In the genomic region with DNA sequence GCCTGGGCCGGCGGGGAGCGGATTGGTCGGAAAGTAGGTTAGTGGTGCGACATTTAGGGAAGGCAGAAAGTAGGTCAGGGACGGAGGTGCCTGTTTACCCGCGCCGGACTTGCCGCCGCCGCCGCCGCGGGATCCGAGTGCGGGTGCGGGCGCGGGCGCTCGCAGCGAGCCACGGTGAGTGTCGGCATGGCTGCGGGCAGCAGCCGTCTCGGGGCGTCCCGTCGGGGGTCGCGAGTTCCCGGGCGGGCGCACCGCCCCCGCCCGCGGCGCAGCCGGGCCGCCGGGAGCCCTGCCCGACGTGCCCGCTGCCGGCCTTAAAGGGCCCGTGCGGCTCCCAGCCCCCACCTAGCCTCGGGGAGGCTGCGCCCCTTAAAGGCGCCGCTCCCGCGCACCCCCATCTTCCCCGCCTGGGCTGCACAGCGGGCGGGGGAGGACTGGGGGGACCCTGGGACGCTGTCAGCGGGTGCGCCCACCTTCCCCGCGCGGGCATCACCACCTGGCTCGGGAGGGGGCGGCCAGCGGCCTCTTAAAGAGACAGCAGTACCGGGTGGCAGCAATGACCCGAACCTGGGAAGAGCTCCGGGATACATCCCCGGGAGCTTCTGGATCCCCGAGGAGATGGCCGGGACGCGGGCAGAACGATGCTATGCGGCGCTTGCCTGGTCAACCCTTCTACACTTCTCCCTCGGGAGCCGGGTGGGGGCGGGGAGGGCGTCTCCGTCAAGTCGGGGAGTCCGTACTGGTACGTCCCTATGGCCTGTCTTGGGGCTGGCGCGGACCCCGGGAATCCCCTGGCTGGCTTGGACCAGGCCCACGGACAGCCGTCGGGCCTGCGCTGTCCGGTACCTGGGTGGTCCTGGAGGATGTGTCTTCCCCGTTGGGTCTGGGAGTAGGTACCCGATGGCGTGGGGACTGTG, we compare ENCODE assay signal across 8 mouse cellular contexts. TPM values are rescaled to one million over a fixed set of nuclear protein-coding genes. Genes with fewer than 3 reads are reported as not detected.
DNase-seq lines count a peak whose midpoint lies in the region; ATAC-seq and TF ChIP-seq lines count a peak whose summit lies in the region.

No protein-coding gene starts in this region.

- H3K27ac ChIP-seq in spleen, adult 2 months (ENCODE audit: insufficient read depth, low read length), result peak overlapping the region; percentile 82
- H3K27ac ChIP-seq in kidney, embryonic 15.5 days, result peak overlapping the region; percentile 88
- H3K27ac ChIP-seq in limb, embryonic 13.5 days, result no peak overlapping the region
- peak overlapping the region; percentile 92 for H3K27ac ChIP-seq in midbrain, embryonic 15.5 days
- H3K27ac ChIP-seq in testis, adult 2 months (ENCODE audit: control insufficient read depth, insufficient read depth, low read depth, low read length), result peak overlapping the region; percentile 5

- peaks cover 12% of the 10 kb centered on the region; the same call in 1 of the 2 replicates for H3K4me1 ChIP-seq in spleen, adult 2 months (ENCODE audit: control insufficient read depth, insufficient read depth, insufficient read length)
- H3K4me1 ChIP-seq in kidney, embryonic 15.5 days, result peaks cover 27% of the 10 kb centered on the region
- peaks cover 13% of the 10 kb centered on the region for H3K4me1 ChIP-seq in limb, embryonic 13.5 days
- H3K4me1 ChIP-seq in midbrain, embryonic 15.5 days, result peaks cover 32% of the 10 kb centered on the region
- H3K4me1 ChIP-seq in testis, adult 2 months (ENCODE audit: control insufficient read depth, insufficient read depth, low read length), result peaks cover 7% of the 10 kb centered on the region

- WGBS in spleen, adult 2 months, result 1% methylated on average over 85 of the region's 98 CpGs
- WGBS in kidney, embryonic 15.5 days, result under 1% methylated on average over 95 of the region's 98 CpGs
- under 1% methylated on average over 85 of the region's 98 CpGs for WGBS in limb, embryonic 13.5 days
- WGBS in midbrain, embryonic 15.5 days, result under 1% methylated on average over 74 of the region's 98 CpGs

- TF ChIP-seq POLR2A in spleen, adult 2 months (IDR thresholded peaks at IDR 0.05; ENCODE audit: low read depth, low read length), result peak; percentile 28; the same call in 1 of the 2 replicates
- TF ChIP-seq POLR2A in testis, adult 2 months (IDR thresholded peaks at IDR 0.05; ENCODE audit: control insufficient read depth, low read depth, low read length), result no peak

- peaks cover 7% of the 10 kb centered on the region for H3K27me3 ChIP-seq in spleen, adult 2 months (ENCODE audit: control insufficient read depth, insufficient read depth, low read length)
- peaks cover 63% of the 10 kb centered on the region for H3K27me3 ChIP-seq in kidney, embryonic 15.5 days
- H3K27me3 ChIP-seq in limb, embryonic 13.5 days, result peaks cover 77% of the 10 kb centered on the region
- peaks cover 44% of the 10 kb centered on the region for H3K27me3 ChIP-seq in midbrain, embryonic 15.5 days (replicated peaks)
- no peaks in the 10 kb centered on the region for H3K27me3 ChIP-seq in testis, adult 2 months (ENCODE audit: control insufficient read depth, insufficient read depth, low read length)

- peak; percentile 15 to 35 for DNase-seq in spleen, adult 2 months (ENCODE audit: low read depth in 1 of 2, low spot score in 2 of 2)
- DNase-seq in spleen, adult 12 weeks (ENCODE audit: low spot score), result no peak
- DNase-seq in cerebellum, postnatal 4 days (ENCODE audit: low spot score in 2 of 2), result peak; percentile 35 to 60
- peak; percentile 67 for DNase-seq in gastrocnemius, postnatal 14 days

- no peak for TF ChIP-seq CTCF in spleen, adult 2 months (IDR thresholded peaks at IDR 0.05; ENCODE audit: extremely low read depth, insufficient read depth, insufficient read length, insufficient replicate concordance)
- no peak for TF ChIP-seq CTCF in testis, adult 2 months (IDR thresholded peaks at IDR 0.05; ENCODE audit: control insufficient read depth, insufficient read depth, insufficient replicate concordance, low read depth, low read length)

- no peaks in the 10 kb centered on the region for H3K9me3 ChIP-seq in kidney, embryonic 15.5 days (replicated peaks)
- no peaks in the 10 kb centered on the region for H3K9me3 ChIP-seq in limb, embryonic 13.5 days
- no peaks in the 10 kb centered on the region for H3K9me3 ChIP-seq in midbrain, embryonic 15.5 days

- H3K4me3 ChIP-seq in spleen, adult 2 months (ENCODE audit: extremely low read depth, insufficient read depth, insufficient read length), result peak overlapping the region; percentile 69
- peak overlapping the region; percentile 91 for H3K4me3 ChIP-seq in kidney, embryonic 15.5 days (replicated peaks)
- peak overlapping the region; percentile 83 for H3K4me3 ChIP-seq in limb, embryonic 13.5 days
- H3K4me3 ChIP-seq in midbrain, embryonic 15.5 days, result peak overlapping the region; percentile 90
- peak overlapping the region; percentile 90 for H3K4me3 ChIP-seq in testis, adult 2 months (ENCODE audit: control insufficient read depth, low read depth, low read length)

- peak overlapping the region; percentile 87 for H3K4me2 ChIP-seq in kidney, embryonic 15.5 days
- H3K4me2 ChIP-seq in limb, embryonic 13.5 days (replicated peaks), result peak overlapping the region; percentile 90
- peak overlapping the region; percentile 85 for H3K4me2 ChIP-seq in midbrain, embryonic 15.5 days

- no peaks in the 10 kb centered on the region for H3K36me3 ChIP-seq in spleen, adult 2 months (ENCODE audit: control insufficient read depth, insufficient read depth, low read length)
- H3K36me3 ChIP-seq in kidney, embryonic 15.5 days, result no peaks in the 10 kb centered on the region
- no peaks in the 10 kb centered on the region for H3K36me3 ChIP-seq in limb, embryonic 13.5 days
- no peaks in the 10 kb centered on the region for H3K36me3 ChIP-seq in midbrain, embryonic 15.5 days (replicated peaks)
- no peaks in the 10 kb centered on the region for H3K36me3 ChIP-seq in testis, adult 2 months (ENCODE audit: control insufficient read depth, insufficient read depth, low read length)

- ATAC-seq in kidney, embryonic 15.5 days (replicated peaks; ENCODE audit: low FRiP score), result peak; percentile 66
- peak; percentile 41 for ATAC-seq in limb, embryonic 13.5 days (ENCODE audit: low FRiP score, low read depth)
- ATAC-seq in midbrain, embryonic 15.5 days (replicated peaks), result peak; percentile 78

- peak overlapping the region; percentile 66 for H3K9ac ChIP-seq in kidney, embryonic 15.5 days
- H3K9ac ChIP-seq in limb, embryonic 13.5 days, result peak overlapping the region; percentile 75
- H3K9ac ChIP-seq in midbrain, embryonic 15.5 days, result peak overlapping the region; percentile 81

- intact Hi-C loops in gastrocnemius, postnatal 14 days (cut with DNase I; ENCODE audit: low total_unique reads), result no loop called here

RNA-seq across cellular contexts. Expression of a gene that starts 0.5 kb away (rescaled TPM):
- polyA plus RNA-seq in spleen, adult 2 months (2012; rRNA removed), result 5.4 and 6.3 TPM in 2 replicates
- 10 to 100 TPM; 11.8 to 13.1 TPM for total RNA-seq in gastrocnemius, postnatal 14 days (2021)
- 9.3 and 10.1 TPM in 2 replicates for polyA plus RNA-seq in kidney, embryonic 15.5 days (2015; fragmentation: Nextera tagmentation; extraction: Ambion mirVana)
- 6.8 and 7.8 TPM in 2 replicates for polyA plus RNA-seq in limb, embryonic 13.5 days (2015; fragmentation: Nextera tagmentation; extraction: Ambion mirVana)
- 15.4 and 16.7 TPM in 2 replicates for polyA plus RNA-seq in midbrain, embryonic 15.5 days (2015; fragmentation: Nextera tagmentation; extraction: Ambion mirVana)
- polyA plus RNA-seq in testis, adult 2 months (2012; rRNA removed), result 2.9 and 3.2 TPM in 2 replicates
